Mouse (Mus musculus): ENCODE data around the gene A830018L16Rik. TPM values are rescaled to one million over a fixed set of nuclear protein-coding genes. Genes with fewer than 3 reads are reported as not detected.
"Not testable (repeated sequence)": the region's sequence is repeated elsewhere in the genome, so short reads cannot be mapped to it uniquely, and the experiment has no call there.

The A830018L16Rik gene
- polyA plus RNA-seq, 1 experiment: 0.14 TPM

DNA sequence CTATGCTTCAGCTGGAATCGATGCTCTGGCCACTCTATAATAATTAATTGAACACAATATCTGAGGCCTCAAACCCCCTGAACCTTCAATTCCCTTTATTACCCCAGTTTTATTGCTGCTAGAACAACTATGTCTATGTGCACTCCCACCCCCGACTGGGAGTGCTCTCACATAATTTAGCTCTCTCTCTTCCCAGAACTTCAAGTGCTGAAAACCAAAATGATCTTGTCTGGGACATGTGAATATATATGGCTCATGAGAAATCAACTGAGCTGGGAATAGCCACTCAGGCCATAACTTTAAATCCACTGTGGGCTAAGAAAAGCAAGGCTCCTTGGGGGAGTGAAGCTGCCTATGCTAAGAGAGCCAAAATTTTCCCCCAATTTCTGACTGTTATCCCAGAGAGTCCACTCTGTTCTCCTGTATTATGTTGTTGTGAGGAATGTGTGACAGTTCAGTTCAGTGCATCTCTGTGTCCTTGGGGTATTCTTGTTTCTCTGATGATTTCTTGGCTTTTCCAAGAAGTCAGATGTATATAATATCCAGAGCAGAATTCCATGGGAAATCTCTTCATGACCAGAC lies 582.5 kb downstream of the A830018L16Rik start:
- Histone ChIP-seq H3K27me3 (ENCODE audit: control insufficient read depth, insufficient read depth, low read length) (no peaks in the 10 kb centered on the region), H3K36me3 (ENCODE audit: control insufficient read depth, insufficient read depth, low read length) (no peaks in the 10 kb centered on the region), H3K4me3 (ENCODE audit: extremely low read depth, insufficient read depth, insufficient read length) (no peak overlapping the region), H3K27ac (ENCODE audit: insufficient read depth, low read length) (no peak overlapping the region), H3K4me1 (ENCODE audit: control insufficient read depth, insufficient read depth, insufficient read length) (no peaks in the 10 kb centered on the region)
- TF ChIP-seq POLR2A (IDR thresholded peaks at IDR 0.05; ENCODE audit: low read depth, low read length) (no peak), CTCF (IDR thresholded peaks at IDR 0.05; ENCODE audit: extremely low read depth, insufficient read depth, insufficient read length, insufficient replicate concordance) (no peak)
- no peak for DNase-seq (ENCODE audit: low read depth in 1 of 2, low spot score in 2 of 2)
- 62% methylated on average over 2 of the region's 2 CpGs for WGBS

DNA sequence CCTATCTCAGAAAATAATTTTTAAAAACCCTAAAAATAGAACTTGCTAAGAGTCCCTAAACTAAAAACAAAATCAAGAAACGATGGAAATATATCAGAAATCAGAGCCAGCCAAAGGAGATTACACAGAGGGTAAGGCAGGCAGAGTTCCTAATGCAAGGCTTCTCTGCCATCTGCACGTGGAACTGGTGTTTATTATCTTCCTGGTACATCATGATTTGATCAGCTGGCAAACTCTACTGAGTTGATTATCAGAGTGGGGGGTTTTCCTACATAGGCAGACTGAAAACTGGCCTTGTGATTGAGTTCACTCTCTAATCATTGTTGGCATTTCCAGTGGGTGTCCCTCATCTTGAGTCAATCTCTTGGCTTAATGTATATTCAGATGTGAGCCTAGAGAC lies 583.7 kb downstream of the A830018L16Rik start:
- TF ChIP-seq CTCF (IDR thresholded peaks at IDR 0.05; ENCODE audit: extremely low read depth, insufficient read depth, insufficient read length, insufficient replicate concordance) (no peak), POLR2A (IDR thresholded peaks at IDR 0.05; ENCODE audit: low read depth, low read length) (no peak)
- Histone ChIP-seq H3K36me3 (ENCODE audit: control insufficient read depth, insufficient read depth, low read length) (no peaks in the 10 kb centered on the region), H3K27me3 (ENCODE audit: control insufficient read depth, insufficient read depth, low read length) (no peaks in the 10 kb centered on the region), H3K4me3 (ENCODE audit: extremely low read depth, insufficient read depth, insufficient read length) (no peak overlapping the region), H3K4me1 (ENCODE audit: control insufficient read depth, insufficient read depth, insufficient read length) (no peaks in the 10 kb centered on the region), H3K27ac (ENCODE audit: insufficient read depth, low read length) (no peak overlapping the region)
- 62% methylated on average over 2 of the region's 2 CpGs for WGBS
- DNase-seq (ENCODE audit: low read depth in 1 of 2, low spot score in 2 of 2): no peak

- no peak for DNase-seq (ENCODE audit: low read depth in 1 of 2, low spot score in 2 of 2)
- no peaks in the 10 kb centered on the region for H3K27me3 ChIP-seq (ENCODE audit: control insufficient read depth, insufficient read depth, low read length)
- H3K4me3 ChIP-seq (ENCODE audit: extremely low read depth, insufficient read depth, insufficient read length): no peak overlapping the region
- no peak for TF ChIP-seq POLR2A (IDR thresholded peaks at IDR 0.05; ENCODE audit: low read depth, low read length)
- TF ChIP-seq CTCF (IDR thresholded peaks at IDR 0.05; ENCODE audit: extremely low read depth, insufficient read depth, insufficient read length, insufficient replicate concordance): no peak
- H3K36me3 ChIP-seq (ENCODE audit: control insufficient read depth, insufficient read depth, low read length): no peaks in the 10 kb centered on the region
- no peak overlapping the region for H3K27ac ChIP-seq (ENCODE audit: insufficient read depth, low read length)
- 55% methylated on average over 4 of the region's 4 CpGs for WGBS
- H3K4me1 ChIP-seq (ENCODE audit: control insufficient read depth, insufficient read depth, insufficient read length): no peaks in the 10 kb centered on the region
Measured at GRCm38 (mm10) chr1:12000557-12000956, 586.7 kb downstream of the A830018L16Rik start.

DNA sequence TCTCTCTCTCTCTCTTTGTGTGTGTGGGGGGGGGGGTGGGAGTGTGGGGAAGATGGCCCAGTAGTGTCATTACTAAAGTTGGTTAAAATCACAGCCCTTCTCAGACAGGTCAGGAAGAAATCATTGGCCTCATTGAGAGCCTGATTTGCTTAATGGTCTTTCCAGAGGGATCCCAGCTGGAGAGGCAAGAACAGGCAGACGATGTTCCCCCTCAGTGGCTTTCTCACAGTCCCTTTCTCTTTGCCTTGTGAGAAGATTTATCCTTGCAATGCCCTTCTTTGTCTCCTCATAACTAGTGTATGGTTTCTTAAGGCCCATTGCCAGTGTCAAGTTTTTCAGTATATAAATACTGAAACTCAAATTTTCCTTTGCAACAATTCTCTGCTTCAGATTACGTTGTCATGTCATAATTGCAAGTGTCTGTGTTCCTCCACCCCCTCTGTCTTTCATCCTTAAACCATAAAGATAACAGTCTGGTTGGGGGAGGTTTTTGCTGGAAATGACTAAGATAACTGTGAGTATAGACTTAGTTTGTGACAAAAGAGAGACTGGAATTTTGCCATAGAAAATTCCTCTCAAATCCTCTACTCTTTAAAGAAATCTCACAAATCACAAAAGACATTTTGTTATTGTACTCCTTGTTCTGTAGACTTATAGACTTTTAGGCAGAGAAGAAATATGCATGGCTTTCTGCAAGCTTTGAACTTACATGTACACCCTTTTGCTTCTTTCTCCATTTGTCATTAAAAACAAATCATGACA lies 595.1 kb downstream of the A830018L16Rik start:
- Histone ChIP-seq H3K27ac (ENCODE audit: insufficient read depth, low read length) (no peak overlapping the region), H3K27me3 (ENCODE audit: control insufficient read depth, insufficient read depth, low read length) (no peaks in the 10 kb centered on the region), H3K4me1 (ENCODE audit: control insufficient read depth, insufficient read depth, insufficient read length) (no peaks in the 10 kb centered on the region), H3K4me3 (ENCODE audit: extremely low read depth, insufficient read depth, insufficient read length) (no peak overlapping the region), H3K36me3 (ENCODE audit: control insufficient read depth, insufficient read depth, low read length) (no peaks in the 10 kb centered on the region)
- 40% methylated on average over 2 of the region's 2 CpGs for WGBS
- DNase-seq (ENCODE audit: low read depth in 1 of 2, low spot score in 2 of 2): no peak
- TF ChIP-seq POLR2A (IDR thresholded peaks at IDR 0.05; ENCODE audit: low read depth, low read length): no peak
- no peak for TF ChIP-seq CTCF (IDR thresholded peaks at IDR 0.05; ENCODE audit: extremely low read depth, insufficient read depth, insufficient read length, insufficient replicate concordance)

- no peak for DNase-seq (ENCODE audit: low read depth in 1 of 2, low spot score in 2 of 2)
- no peak for TF ChIP-seq POLR2A (IDR thresholded peaks at IDR 0.05; ENCODE audit: low read depth, low read length)
- no peak for TF ChIP-seq CTCF (IDR thresholded peaks at IDR 0.05; ENCODE audit: extremely low read depth, insufficient read depth, insufficient read length, insufficient replicate concordance)
- H3K27ac ChIP-seq (ENCODE audit: insufficient read depth, low read length): no peak overlapping the region
- no peak overlapping the region for H3K4me3 ChIP-seq (ENCODE audit: extremely low read depth, insufficient read depth, insufficient read length)
- H3K4me1 ChIP-seq (ENCODE audit: control insufficient read depth, insufficient read depth, insufficient read length): no peaks in the 10 kb centered on the region
- H3K27me3 ChIP-seq (ENCODE audit: control insufficient read depth, insufficient read depth, low read length): no peaks in the 10 kb centered on the region
- no peaks in the 10 kb centered on the region for H3K36me3 ChIP-seq (ENCODE audit: control insufficient read depth, insufficient read depth, low read length)
Measured at GRCm38 (mm10) chr1:12009551-12009846, 595.6 kb downstream of the A830018L16Rik start.

DNA sequence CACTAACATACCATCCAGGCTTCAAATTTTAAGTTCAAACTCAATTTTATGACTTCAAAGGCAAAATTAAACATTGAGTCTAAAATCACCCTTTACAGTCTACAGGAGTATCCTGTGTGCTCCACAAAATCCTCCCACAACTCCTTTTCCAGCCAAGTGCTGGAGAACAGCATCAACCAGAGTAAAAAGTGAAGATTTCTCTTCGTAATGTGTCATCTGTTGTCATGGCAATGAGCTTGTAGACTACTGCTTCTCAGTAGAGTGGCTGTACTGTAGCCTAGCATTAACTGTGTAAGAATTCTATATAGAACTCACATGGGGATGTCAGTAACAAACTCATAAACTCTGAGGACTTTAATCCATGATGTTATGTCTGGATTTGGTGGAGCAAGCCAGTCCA lies 596.7 kb downstream of the A830018L16Rik start:
- TF ChIP-seq CTCF (IDR thresholded peaks at IDR 0.05; ENCODE audit: extremely low read depth, insufficient read depth, insufficient read length, insufficient replicate concordance) (no peak), POLR2A (IDR thresholded peaks at IDR 0.05; ENCODE audit: low read depth, low read length) (no peak)
- no peak overlapping the region for H3K27ac ChIP-seq (ENCODE audit: insufficient read depth, low read length)
- WGBS: 73% methylated on average over 1 of the region's 1 CpGs
- no peak overlapping the region for H3K4me3 ChIP-seq (ENCODE audit: extremely low read depth, insufficient read depth, insufficient read length)
- H3K36me3 ChIP-seq (ENCODE audit: control insufficient read depth, insufficient read depth, low read length): no peaks in the 10 kb centered on the region
- DNase-seq (ENCODE audit: low read depth in 1 of 2, low spot score in 2 of 2): no peak
- no peaks in the 10 kb centered on the region for H3K4me1 ChIP-seq (ENCODE audit: control insufficient read depth, insufficient read depth, insufficient read length)
- H3K27me3 ChIP-seq (ENCODE audit: control insufficient read depth, insufficient read depth, low read length): no peaks in the 10 kb centered on the region

GRCm38 (mm10) chr1:12020646-12021045 lies 606.7 kb downstream of the A830018L16Rik start:
- not testable (repeated sequence) for H3K4me3 ChIP-seq (ENCODE audit: extremely low read depth, insufficient read depth, insufficient read length); H3K36me3 ChIP-seq (ENCODE audit: control insufficient read depth, insufficient read depth, low read length); H3K4me1 ChIP-seq (ENCODE audit: control insufficient read depth, insufficient read depth, insufficient read length); H3K27me3 ChIP-seq (ENCODE audit: control insufficient read depth, insufficient read depth, low read length); H3K27ac ChIP-seq (ENCODE audit: insufficient read depth, low read length); DNase-seq (ENCODE audit: low read depth in 1 of 2, low spot score in 2 of 2)
- 94% methylated on average over 5 of the region's 5 CpGs for WGBS

All from spleen, adult 2 months (tissue).